Mouse (Mus musculus) embryo, embryonic 11.5 days (tissue): ENCODE measurements at regions not wholly inside any gene's neighbourhood (a gene's known extent, or its start where the extent isn't known, plus 50 kb on each side); places are given as distances from the start of the nearest gene placed in this dataset.

Experiments
- DNase-seq: peaks from one replicate; pipeline ENCODE4 v3.0.0-alpha.2; 2012; ENCODE audit warnings: low read depth, low spot score

- DNase-seq, result no peak
Measured at GRCm38 (mm10) chrX:7474831-7475230, 98.6 kb upstream of the Foxp3 start.

GRCm38 (mm10) chrX:7473814-7474213 is 98.2 kb upstream of the Usp27x start:
- DNase-seq, result peak; percentile 8

- DNase-seq, result no peak
Measured at GRCm38 (mm10) chrX:7469801-7470200, 94.2 kb upstream of the Usp27x start.

GRCm38 (mm10) chrX:7467985-7468384 is 92.4 kb upstream of the Usp27x start:
- no peak for DNase-seq

- no peak for DNase-seq
Measured at GRCm38 (mm10) chrX:7456851-7457250, 81.2 kb upstream of the Usp27x start.

GRCm38 (mm10) chrX:7445035-7445434 is 69.4 kb upstream of the Usp27x start:
- DNase-seq, result no peak

- DNase-seq, result no peak
Measured at GRCm38 (mm10) chrX:7444583-7444982, 69.0 kb upstream of the Usp27x start.

- no peak for DNase-seq
Measured at GRCm38 (mm10) chrX:7443996-7444421, 68.4 kb upstream of the Usp27x start.

GRCm38 (mm10) chrX:7435375-7436042 is 59.9 kb upstream of the Usp27x start:
- DNase-seq, result no peak

- DNase-seq, result no peak
Measured at GRCm38 (mm10) chrX:7434268-7434667, 58.6 kb upstream of the Usp27x start.

GRCm38 (mm10) chrX:7430456-7430855 is 54.8 kb upstream of the Usp27x start:
- DNase-seq, result no peak

- no peak for DNase-seq
Measured at GRCm38 (mm10) chrX:7429524-7429865, 53.9 kb upstream of the Usp27x start.

- no peak for DNase-seq
Measured at GRCm38 (mm10) chrX:7428621-7429523, 53.2 kb upstream of the Usp27x start.
